Mouse (Mus musculus) monocyte, adult 2 months (primary cell): ENCODE data around the gene Itgb3.

ENCODE experiments used
- DNase-seq, 2 experiments: peaks; one replicate each; pipeline ENCODE4 v3.0.0; 2022; ENCODE audit warnings: low spot score in 2 of 2, low read depth in 1 of 2

The Itgb3 gene

DNA sequence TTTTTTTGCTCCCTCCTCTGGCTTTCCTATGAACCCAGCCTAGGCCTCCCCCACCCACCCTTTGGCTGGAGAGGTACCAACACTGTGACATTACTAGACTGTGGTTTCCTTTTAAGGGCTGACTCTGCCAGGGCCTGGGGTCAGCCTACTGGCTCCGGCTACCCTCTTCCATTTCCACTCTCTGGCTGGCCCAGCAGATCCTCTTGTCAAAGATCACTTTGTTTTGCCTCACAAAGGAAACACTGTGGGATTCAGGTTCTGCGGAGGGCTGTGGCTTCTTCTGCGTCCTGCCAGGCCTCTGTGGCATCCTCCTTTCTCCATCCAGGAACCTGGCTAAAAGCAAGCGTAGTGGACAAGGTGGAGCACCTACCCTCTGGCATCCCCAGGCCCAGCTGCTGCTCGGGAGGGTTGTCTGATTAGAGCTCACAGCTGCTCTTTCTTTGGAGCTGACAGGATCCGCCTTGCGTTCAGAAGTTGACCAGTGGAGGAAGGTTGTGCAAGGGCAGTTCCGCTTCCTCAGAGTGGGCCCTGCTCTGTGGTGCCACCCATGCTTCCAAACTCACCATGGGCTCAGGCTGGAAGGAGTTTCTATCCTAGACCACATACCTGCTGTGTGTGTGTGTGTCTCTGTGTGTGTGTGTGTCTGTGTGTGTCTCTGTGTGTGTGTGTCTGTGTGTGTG, 39.5 kb downstream of the Itgb3 start:
- DNase-seq = peak in 1 of 2 experiments; percentile 26

DNA sequence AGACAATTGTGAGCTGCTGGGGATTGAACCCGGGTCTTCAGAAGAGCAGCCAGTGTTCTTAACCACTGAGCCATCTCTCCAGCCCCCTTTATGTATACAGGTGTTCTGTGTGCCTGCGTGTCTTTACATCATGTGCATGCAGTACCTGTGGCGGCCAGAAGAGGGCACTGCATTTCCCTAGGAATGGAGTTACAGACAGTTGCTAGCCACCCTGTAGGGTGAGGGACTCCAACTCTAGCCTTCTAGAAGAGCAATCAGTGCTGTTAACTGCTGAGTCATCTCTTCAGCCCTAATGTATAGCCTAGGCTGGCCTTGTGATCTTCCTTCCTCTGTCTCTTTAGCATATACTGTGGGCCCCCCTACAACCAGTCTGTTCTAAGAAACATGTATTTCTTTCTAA, 40.8 kb downstream of the Itgb3 start:
- peak in 1 of 2 experiments; percentile 41 for DNase-seq

DNA sequence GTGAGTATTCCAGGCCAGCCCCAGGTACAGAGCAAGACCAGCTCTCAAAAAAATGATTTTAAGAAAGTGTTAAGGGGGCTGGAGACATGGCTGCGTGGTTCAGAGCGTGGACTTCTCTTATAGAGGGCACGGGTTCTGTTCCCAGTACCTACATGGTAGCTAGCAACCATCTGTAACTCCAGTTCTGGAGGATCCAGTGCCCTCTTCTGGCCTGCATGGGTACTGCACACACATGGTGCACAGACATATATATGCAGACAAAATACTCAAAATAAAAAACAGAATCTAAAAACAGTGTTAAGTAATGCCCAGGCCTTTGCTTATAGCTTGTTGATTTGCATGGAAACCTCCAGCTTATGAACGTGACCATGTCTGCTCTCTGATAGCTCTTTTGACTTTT, 52.8 kb downstream of the Itgb3 start:
- DNase-seq = no peak

DNA sequence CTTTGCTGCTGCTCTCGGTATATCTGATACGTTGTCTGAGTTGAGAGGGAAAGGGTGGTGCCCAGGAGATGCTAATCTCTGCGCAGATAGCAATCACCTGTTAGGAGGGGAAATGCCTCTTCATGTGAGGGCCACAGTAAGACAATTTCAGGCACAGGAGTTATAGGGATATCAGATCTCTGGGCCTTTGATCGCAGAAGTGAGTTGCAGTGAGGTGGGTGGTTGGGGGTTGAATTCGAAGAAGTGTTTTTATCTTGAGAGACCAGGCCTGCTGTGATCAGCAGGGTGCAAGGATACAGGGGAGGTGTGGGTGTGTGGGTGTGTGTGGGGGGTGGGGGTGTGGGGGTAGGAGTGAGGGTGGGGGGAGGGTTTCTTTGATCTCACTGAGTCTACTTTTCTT, 53.3 kb downstream of the Itgb3 start:
- no peak for DNase-seq

DNA sequence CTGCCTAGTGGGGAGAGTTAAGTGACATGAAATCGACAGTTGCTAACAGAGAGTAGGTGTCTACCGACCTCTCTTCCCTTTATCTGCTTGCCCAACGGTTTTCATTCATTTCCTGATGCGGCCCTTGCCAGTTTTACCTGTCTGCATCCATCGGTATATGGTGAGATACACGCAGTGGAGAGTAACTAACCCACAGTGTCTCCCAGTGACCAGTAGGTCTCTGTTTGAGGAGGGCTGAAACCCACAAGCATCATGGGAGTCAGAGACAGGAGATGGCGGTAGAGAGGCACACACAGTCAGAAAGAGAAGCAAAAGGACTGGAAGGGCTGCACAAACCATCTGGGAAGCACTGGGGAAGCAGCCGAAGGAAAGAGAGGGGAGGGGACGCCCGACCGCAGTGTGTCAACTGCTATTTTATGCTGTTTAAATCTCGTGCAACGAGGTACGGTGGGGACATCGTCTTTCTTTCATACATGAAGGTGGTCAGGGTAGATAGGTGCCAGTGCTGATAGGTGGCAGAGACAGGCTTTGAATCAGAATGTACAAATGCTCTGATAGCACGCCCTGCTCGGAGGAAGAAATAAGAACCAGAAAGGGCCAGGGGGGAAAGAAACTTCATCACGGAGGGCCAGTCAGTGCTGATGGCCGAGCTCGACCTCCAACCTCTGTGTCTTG, 53.9 kb downstream of the Itgb3 start:
- DNase-seq = no peak

DNA sequence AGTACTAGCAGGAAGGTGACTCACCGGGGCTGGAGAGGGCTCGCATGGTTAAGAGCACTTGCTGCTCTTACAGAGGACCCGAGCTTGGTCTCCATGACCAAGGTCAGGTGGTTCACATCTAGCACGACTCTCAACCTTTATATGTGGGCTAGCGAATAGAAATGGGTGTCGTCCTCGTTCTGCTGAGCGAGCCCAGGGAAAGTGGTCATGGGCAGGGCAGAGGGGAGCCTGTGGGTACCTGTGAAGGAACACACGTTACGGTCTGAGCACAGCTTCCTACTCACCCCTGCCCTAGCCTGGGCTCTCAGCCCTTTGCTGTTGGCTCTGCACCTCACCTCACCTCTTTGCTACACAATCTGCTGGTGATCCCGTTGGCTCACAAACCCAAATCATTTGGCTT, 54.8 kb downstream of the Itgb3 start:
- DNase-seq = no peak

DNA sequence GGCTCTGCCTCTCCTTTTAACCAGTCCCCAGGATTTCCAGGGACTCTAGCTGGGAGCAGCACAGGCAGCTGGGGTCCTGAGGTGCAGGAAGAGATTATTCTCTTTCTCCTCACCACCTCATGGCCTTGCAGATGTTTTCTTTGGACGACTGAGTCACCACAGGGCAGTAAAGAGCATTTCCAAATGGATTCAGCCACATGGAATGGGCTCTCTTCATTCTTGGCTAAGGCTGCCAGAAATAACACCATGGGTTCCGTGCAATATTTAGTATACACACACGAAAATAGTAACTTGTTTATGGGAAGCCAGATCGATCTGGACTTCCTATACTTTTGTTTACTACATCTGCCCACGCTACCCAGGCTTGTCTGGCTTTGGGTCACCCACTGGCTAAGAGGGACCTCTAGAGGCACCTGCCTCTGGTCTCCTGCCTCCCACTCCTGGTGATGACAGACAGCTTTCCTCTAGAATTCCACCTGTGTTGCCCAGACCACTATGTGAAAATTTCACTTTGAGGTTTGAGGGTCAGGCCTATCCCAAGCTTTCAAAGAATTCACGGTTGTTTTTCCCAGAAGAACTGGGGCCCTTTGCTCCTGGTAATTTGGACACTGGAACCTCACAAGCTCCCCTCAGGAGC, 55.6 kb downstream of the Itgb3 start:
- DNase-seq = no peak

DNA sequence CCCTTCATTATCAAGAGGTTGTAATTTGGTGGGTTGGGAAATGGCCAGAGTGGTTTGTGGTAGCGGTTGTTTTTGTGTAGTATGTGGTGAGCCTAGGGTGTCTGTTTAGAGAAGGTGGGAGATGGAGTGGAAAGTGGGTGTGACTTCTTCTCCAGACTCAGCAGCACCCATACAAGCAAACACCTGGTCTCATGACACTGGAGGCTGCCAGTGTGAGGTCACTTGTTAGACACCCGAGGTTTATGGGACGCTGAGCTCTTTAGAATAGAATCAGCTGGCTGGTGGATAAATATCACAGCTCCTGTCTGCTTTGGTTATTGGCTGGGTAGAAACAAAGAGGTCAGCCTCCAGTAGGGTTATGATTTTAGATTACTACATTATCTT, 56.1 kb downstream of the Itgb3 start:
- no peak for DNase-seq

DNA sequence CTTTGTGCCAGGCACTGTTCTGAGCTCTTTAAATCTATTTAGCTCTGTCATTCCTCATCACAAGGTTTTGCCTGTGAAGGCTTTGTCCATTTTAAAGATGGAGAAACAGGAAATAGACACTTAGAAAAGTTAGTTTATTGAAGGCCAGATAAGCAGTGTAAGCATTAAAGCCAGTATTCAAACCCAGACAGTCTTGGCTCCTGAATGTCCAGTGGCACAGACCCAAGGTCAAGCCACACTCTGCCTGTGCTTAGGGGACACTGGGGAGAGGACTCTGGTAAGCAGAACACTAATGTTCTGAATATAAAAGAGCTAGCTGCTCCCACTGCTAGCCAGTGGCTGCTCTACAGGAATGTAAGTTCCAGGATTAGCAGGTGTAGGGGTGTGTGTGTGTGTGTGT, 56.6 kb downstream of the Itgb3 start:
- no peak for DNase-seq

DNA sequence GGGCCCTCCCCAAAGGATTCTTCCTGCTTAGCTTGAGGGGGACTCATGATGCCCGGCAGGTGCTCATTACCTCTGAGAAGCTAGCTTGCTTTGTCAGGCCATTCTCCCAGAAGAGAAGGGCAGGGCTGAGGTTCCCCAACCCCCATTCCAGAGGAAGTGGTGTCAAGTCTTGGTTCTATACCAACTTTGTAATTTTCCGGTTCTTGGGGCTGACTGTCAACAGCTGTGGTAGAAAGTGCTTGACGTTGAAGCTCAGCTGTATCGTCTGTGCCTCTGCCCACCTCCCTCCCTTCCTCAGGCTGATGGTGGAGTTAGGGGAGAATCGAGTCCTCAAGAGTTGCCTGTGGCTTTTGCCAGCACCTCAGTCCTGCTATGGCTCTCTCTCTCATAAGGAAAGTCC, 59.6 kb downstream of the Itgb3 start:
- no peak for DNase-seq

DNA sequence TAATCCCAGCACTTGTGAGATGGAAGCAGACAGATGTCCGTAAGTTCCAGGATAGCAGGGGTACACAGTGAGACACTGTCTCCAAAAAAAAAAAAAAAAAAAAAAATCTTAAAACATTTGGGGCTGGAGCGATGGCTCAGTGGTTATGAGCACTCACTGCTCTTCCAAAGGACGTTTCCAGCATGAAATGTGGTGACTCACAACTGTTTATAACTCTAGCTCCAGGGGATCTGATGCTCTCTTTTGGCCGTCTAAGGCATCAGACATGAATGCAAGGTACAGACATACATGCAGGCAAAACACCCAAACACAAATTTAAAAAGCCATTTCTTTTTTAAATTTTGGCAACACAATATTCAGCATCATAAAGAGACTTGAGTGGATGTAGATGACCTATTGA, 65.6 kb downstream of the Itgb3 start:
- no peak for DNase-seq

DNA sequence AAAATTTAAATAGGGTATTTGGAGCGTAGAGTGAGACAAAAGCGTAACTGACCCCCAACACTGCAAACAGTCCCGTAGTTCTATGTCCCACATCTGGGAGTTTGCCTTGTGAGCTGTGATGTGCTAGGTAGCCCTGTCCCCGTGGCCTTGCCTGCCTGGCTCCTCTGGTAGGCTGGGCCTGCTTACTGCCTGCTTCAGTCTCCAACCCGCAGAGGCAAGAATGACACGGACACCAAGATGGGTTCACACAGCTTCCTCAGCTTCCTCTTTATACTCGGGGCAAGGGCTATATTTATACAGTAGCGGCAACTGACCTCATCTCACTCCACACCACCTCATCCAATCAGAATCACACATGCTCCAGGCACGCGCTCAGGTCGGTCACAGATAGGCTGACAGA, 67.0 kb downstream of the Itgb3 start:
- DNase-seq = no peak

DNA sequence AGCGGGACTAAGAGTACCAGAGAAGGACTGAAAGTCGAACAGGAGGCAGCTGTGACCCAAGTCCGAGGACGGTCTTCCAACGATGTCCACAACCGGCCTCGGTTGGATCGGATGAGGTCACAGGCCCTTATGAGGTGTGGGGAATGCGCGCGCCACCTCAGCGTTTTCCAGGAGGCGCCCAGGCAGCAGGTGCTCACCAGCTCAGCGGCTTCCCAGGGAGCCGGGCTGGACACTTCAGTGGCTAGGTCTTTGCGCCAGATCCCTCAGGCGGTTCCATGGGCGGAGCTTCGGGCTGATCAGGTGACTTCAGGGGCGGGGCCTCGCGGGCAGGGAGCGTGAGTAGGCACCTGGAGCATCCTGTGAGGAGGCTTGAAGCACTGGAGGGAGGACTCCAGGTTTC, 77.7 kb downstream of the Itgb3 start, which contains the start of gene Gm11639:
TSS of gene Gm11639 (plus strand) at position 160 of the 400 bp plus-strand sequence.
- no peak for DNase-seq

DNA sequence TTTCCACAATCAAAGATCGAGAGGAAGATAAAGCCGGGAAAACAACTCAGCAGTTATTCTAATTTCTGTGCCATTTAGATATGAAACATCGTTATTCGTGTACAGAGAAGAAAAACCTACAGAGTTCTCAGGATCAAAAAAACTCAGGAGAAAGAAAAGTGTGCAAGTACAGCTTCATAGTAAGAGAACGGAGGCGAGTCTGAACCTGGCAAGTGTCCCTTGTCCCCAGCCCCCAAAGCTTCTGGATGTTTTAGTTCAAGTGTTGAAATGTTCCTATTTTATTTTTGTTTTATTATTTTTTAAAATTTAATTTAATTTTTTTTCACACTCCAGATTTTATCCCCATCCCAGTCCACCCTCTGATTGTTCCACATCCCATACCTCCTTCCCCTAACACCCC, 85.4 kb downstream of the Itgb3 start:
- DNase-seq = no peak

DNA sequence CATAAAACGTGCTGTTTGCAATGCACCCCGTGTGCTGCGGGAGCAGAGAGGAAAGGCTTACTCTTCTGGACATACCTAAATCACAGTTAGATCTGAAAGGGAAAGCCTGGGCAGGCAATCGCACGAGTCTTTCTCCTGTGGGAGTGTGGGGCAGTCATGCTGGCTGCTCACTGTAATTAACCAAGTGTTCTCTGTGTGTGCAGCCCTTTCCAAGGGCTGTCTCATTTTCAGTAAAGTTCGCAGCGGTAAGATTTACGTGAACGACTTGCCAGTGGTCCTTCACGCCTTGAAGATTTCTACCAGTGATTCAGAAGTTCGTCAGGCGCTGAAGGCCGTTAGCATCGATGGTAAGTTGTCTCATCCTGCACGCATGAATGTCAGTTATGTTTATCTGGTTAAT, 96.3 kb downstream of the Itgb3 start:
- DNase-seq = no peak

DNA sequence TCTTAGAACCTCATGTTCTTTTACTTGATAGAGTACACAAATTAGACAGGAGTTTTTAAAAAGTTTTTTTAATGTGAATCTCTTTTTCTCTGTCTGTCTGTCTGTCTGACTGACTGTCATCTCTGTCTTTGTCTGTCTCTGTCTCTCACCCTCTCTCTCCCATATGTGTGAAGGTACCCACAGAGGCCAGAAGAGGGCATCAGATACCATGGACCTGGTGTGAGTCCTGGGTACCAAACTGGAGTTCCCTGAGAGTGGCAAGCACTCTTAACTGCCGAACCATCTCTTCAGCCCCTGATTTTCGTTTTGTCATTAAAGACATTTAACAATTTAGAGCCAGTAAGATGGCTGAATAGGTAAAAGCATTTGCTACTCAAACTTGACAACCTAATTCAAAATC, 99.3 kb downstream of the Itgb3 start:
- DNase-seq = no peak
